Mouse (Mus musculus) CH12F3 (cell line): ENCODE data around the gene Rcn2.

Source experiments
- in situ Hi-C: fragments of 300-500 bp; cut with MboI; formaldehyde crosslinking; loops from 2 replicates; pipeline ENCODE4 v1.14.3; 2020; ENCODE audit warnings: low sequenced_read_pairs

The Rcn2 gene

DNA sequence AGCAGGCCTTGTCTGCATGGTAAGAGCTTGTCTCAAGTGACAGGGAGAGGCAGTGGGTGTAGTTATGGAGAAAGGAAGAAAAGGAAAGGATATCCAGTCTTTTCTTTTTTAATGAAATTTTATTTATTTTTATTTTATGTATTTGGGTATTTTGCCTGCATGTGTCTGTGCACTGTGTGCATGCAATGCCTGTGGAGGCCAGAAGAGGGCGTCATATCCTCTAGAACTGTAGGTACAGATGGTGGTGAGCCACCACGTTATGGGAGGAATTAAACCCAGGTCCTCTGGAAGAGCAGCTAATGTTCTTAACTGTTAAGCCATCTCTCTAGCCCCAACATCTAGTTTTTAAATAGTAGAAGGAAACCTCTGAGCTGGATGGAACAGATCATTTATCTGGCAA lies 50.5 kb downstream of the Rcn2 start:
- in situ Hi-C loops: no loop called here

DNA sequence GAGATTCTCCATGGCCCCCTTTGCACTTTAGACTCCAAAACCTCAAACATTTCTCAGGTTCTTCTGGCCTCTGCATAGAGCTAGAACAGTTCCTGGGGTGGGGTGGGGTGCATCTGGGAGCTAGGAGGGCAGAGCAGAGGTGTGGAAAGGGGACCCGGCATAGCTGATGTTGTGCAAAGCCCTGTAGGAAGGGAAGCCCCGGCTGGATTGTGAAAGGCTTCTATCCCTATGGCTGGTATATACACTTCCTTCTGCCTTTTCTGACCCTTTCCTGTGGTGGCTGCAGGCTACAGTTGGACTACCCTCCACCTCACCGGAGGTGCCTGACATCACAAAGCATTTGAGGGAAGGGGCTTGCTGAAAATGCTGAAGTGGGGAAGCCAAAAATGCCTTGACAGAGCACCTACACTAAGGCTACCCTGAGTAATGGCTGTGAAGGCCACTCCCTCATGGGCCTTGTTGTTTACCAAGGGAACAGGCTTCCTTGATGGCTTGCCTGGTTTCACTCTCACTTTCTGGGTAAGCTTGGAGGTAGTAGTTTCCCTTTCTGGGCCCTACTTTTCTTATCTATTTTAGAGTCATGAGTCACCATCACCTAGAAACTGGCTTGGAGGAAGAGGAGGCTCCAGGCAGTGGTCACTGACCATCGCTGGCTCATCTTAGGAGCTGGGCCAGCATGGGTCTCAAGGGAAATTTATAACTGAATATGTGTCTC lies 56.1 kb downstream of the Rcn2 start:
- in situ Hi-C loops: no loop called here

DNA sequence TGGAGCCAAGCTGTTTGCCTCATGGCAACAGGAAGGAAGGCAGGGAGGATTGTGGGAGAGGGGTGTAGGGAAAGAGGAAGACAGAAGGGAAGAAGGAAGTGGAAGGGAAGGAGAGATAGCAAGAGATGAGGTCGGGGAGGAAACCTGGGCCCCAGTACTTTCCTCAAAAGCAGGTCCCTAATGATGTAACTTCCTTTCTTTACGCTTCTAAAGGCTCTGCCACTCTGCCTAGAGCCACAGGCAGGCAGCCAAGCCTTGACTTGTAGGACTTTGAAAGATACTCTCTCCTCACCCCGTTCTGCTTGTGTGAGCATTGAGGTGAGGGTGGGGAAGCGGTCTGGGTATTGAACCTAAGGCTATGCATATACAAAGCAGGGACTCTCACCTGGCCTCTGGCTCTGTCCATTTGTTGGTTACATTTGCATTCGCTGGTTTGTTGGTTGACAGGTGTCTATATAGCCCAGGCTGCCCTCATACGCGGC lies 58.4 kb downstream of the Rcn2 start:
- in situ Hi-C loops: no loop called here

DNA sequence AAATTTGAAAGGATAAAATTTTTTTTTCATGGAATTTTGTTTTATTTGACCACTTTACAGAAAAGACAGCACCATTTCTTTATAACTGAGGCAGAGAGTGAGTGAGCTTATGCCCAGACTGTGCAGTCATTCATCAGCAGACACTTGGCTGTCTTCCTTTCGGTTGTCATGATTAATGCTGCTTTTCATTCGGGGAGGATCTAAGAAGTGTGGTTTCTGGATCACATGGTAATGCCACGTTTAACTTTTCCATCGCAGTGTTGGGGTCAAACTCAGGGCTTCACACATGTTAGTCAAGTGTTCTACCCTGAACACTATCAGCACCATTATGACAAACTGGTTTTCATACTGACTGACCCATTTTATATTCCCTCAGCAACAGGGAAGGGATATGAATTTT lies 59.4 kb downstream of the Rcn2 start:
- in situ Hi-C loops: no loop called here

DNA sequence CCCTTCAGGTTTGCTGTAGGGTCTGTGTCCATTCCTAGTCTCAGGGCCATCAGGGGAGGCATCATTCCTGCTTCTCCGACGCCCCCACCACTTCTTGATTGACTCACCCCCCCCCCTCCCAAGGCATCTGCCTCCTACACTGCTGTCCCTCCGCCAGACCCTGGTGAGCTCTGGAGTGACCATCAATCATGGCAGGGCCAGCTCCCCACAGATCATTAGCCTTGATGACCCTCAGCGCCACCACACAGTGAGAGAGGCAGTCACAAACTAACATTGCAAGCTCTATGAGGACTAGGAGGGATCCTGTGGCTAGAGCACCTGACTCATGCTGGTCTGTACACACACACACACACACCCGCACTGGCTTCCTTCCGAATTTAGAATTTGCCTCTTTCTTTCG lies 63.3 kb downstream of the Rcn2 start:
- in situ Hi-C loops: no loop called here

DNA sequence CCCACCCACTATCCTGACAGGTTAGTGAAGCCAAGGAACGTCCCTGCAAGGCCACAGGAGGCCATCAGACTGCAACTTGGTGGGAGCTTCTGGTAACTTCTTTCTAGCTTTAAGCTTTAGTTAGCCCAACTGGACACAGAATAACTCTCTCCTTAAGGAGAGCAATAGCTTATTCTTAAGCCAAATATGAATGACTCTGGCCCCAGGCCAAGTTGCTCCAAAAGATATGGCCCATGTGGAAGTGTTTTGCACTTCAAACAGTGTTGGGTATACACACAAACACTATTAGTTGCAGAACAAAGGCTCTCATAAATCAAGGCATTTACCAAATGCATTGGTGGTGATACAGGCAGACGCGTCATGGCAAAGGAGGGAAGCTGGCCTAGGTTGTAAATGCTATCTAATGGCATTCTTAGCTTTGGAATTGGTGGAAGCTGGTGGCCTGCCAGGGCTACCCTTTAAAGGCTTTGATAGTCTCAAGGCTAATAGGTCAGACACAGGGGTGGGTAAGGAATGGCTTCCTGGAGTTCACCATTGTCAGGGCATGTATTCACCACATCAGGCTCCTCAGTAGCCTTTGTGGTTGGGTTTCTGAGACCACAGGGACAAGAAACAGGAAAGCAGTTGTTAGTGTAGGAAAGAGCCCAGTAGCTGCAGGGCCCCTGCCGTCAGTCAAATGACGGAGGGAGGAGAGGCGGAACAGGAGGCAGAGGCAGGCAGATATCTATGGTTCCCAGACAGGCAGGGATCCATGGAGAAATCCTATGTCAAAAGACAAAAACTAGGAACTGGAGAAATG lies 64.8 kb downstream of the Rcn2 start:
- in situ Hi-C loops: no loop called here

DNA sequence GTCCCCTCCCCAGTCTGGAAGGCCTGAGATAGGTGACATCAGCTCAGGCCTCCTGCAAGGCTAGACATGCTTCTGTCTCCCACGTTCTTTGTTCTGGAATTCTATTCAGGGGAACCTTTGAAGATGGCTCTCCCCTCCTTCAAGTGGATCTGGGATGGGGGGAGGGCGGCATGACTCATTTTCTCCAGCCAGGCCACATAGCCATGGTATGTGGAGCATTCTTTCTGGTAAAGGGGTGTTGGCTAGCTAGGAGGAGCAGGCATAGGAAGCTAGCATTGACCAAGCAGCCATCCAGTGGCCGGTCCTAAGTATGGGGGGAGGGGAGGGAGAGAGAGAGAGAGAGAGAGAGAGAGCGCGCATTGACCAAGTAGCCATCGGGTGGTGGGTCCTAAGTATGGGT lies 65.9 kb downstream of the Rcn2 start:
- in situ Hi-C loops: no loop called here

DNA sequence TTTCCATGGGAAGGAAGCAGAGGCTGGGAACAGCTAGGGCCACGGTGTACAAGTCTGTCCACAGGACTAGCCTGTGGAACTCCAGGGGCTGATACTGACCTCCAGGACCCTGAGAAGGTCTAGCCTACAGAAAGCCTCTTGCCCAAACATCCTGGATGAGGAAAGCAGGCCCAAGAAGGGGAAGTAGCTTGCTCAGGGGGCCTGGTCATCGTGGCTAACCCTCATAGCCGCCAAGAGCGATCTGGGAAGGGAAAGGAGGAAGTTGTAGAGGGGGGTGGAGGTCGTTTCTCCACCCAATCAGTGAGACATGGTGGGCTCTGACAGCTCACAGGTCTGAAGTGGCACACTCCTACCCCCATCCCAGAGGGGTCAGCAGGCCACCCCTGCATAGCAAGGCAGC lies 66.5 kb downstream of the Rcn2 start:
- in situ Hi-C loops: no loop called here
